Comparison of ENCODE assay signal across 21 mouse cellular contexts in genomic region chr5:130165213-130165612, GRCm38 (mm10).
"Had no signal": no experiment of that assay in that cellular context is flagged by ENCODE, and none has a peak within 500 bp of the region (broad histone marks: within the 10 kb centered on the region; RNA-seq: fewer than 3 reads in every experiment).

No protein-coding gene starts in this region.

- H3K36me3 ChIP-seq: lung, embryonic 15.5 days; midbrain, embryonic 12.5 days; midbrain, embryonic 15.5 days; neural tube, embryonic 12.5 days; neural tube, embryonic 15.5 days had no signal

- H3K4me2 ChIP-seq: lung, embryonic 15.5 days; midbrain, embryonic 12.5 days; midbrain, embryonic 15.5 days; neural tube, embryonic 12.5 days; neural tube, embryonic 15.5 days had no signal

- H3K9ac ChIP-seq: lung, embryonic 15.5 days; midbrain, embryonic 12.5 days; midbrain, embryonic 15.5 days; neural tube, embryonic 12.5 days; neural tube, embryonic 15.5 days had no signal

- H3K4me3 ChIP-seq: left cerebral cortex, adult 2 months; lung, embryonic 15.5 days; midbrain, embryonic 12.5 days; midbrain, embryonic 15.5 days; neural tube, embryonic 12.5 days; neural tube, embryonic 15.5 days had no signal

- H3K4me1 ChIP-seq: lung, embryonic 15.5 days; midbrain, embryonic 12.5 days; midbrain, embryonic 15.5 days; neural tube, embryonic 12.5 days; neural tube, embryonic 15.5 days had no signal

- H3K9me3 ChIP-seq: lung, embryonic 15.5 days; midbrain, embryonic 12.5 days; midbrain, embryonic 15.5 days; neural tube, embryonic 12.5 days; neural tube, embryonic 15.5 days had no signal

- ATAC-seq: inflammation-experienced regulatory T-cells, adult 6 months; intestine, embryonic 16.5 days; midbrain, embryonic 15.5 days had no signal

- H3K27ac ChIP-seq: left cerebral cortex, adult 2 months; lung, embryonic 15.5 days; midbrain, embryonic 12.5 days; midbrain, embryonic 15.5 days; neural tube, embryonic 12.5 days; neural tube, embryonic 15.5 days had no signal

- DNase-seq: kidney, adult 18-20 months; kidney, adult 9 months; kidney, postnatal 14 days; kidney, postnatal 4 days; layer of hippocampus, postnatal 36 days; lung, adult 18-20 months; lung, postnatal 10 days; lung, postnatal 36 days; retina, postnatal 1 day; right cerebral cortex, postnatal 25 days; spleen, adult 18-20 months; thymus, adult 18-20 months; thymus, postnatal 36 days had no signal

- H3K27me3 ChIP-seq: lung, embryonic 15.5 days; midbrain, embryonic 12.5 days; midbrain, embryonic 15.5 days; neural tube, embryonic 12.5 days; neural tube, embryonic 15.5 days had no signal
